In genomic region chr2:122380768-122381311, GRCm38 (mm10) we compare ENCODE assay signal across 8 mouse cellular contexts. TPM values are rescaled to one million over a fixed set of nuclear protein-coding genes. Genes with fewer than 3 reads are reported as not detected.
DNase-seq lines count a peak whose midpoint lies in the region; ATAC-seq lines count a peak whose summit lies in the region.

No protein-coding gene starts in this region.

- WGBS in forebrain, embryonic 11.5 days = 12% methylated on average over 11 of the region's 11 CpGs

- H3K27ac ChIP-seq in forebrain, embryonic 11.5 days (ENCODE audit: low read depth, low read length) = no peak overlapping the region

- no peaks in the 10 kb centered on the region for H3K9me3 ChIP-seq in forebrain, embryonic 11.5 days (ENCODE audit: control insufficient read depth, low read length)

- H3K4me3 ChIP-seq in forebrain, embryonic 11.5 days (ENCODE audit: low read depth, low read length) = peak overlapping the region; percentile 11; the same call in 1 of the 2 replicates

- H3K9ac ChIP-seq in forebrain, embryonic 11.5 days (ENCODE audit: low read length) = no peak overlapping the region

- no peaks in the 10 kb centered on the region for H3K4me1 ChIP-seq in forebrain, embryonic 11.5 days (replicated peaks; ENCODE audit: control insufficient read depth, insufficient read depth, low read length)

- peak overlapping the region; percentile 39 for H3K4me2 ChIP-seq in forebrain, embryonic 11.5 days (ENCODE audit: low read depth, low read length, severe bottlenecking)

- H3K36me3 ChIP-seq in forebrain, embryonic 11.5 days (ENCODE audit: control insufficient read depth, insufficient read depth, low read length) = no peaks in the 10 kb centered on the region

- no peak for ATAC-seq in CD4-positive, CD25-positive, alpha-beta regulatory T cell, adult 4 months
- no peak for ATAC-seq in forebrain, embryonic 11.5 days (replicated peaks; ENCODE audit: low FRiP score)

- peak; percentile 79 for DNase-seq in CD4-positive, CD25-positive, alpha-beta regulatory T cell, adult 2 months (ENCODE audit: low read depth, low spot score)
- peak; percentile 56 to 62 for DNase-seq in adrenal gland, postnatal 36 days
- no peak for DNase-seq in forebrain, embryonic 11.5 days (ENCODE audit: low spot score)
- DNase-seq in heart, postnatal 25 days (ENCODE audit: low spot score) = peak; percentile 31
- peak; percentile 44 to 58 for DNase-seq in layer of hippocampus, postnatal 25 days (ENCODE audit: extremely low spot score in 1 of 2, low spot score in 1 of 2)
- peak; percentile 46 to 68 for DNase-seq in lung, postnatal 4 days
- peak; percentile 27 to 52 for DNase-seq in spleen, postnatal 36 days (ENCODE audit: low spot score in 2 of 2)

- H3K27me3 ChIP-seq in forebrain, embryonic 11.5 days (ENCODE audit: control insufficient read depth, insufficient read depth, low read length) = no peaks in the 10 kb centered on the region

- intact Hi-C loops in heart, postnatal 25 days (cut with DNase I) = loop anchor here (2.0 kb wide), 1 partner anchor 178 kb away; no protein-coding TSS in a partner anchor

RNA-seq across cellular contexts. Expression of gene Shf, which starts 11.9 kb away (rescaled TPM):
- polyA plus RNA-seq in CD4-positive, CD25-positive, alpha-beta regulatory T cell, adult 4 months (2017; shearing (Covaris generic)) = under 1 TPM in 1 of 2 experiments, not detected in 1; 0.42 TPM
- total RNA-seq in adrenal gland, postnatal 36 days (2021) = 1 to 10 TPM; 9.3 to 9.4 TPM
- 5.2 and 6.9 TPM in 2 replicates for polyA plus RNA-seq in forebrain, embryonic 11.5 days (2014; fragmentation: Nextera tagmentation; extraction: Ambion mirVana)
- 1 to 10 TPM; 3.7 to 6.6 TPM for total RNA-seq in heart, postnatal 25 days (2021)
- 10 to 100 TPM; 60.7 to 62.2 TPM for total RNA-seq in layer of hippocampus, postnatal 25 days (2021)

RNA-seq across cellular contexts. Expression of gene Slc28a2, which starts 45.4 kb away (rescaled TPM):
- polyA plus RNA-seq in CD4-positive, CD25-positive, alpha-beta regulatory T cell, adult 4 months (2017; shearing (Covaris generic)) = 100 to 1,000 TPM; 153 to 175 TPM
- total RNA-seq in adrenal gland, postnatal 36 days (2021) = 1 to 10 TPM; 3.0 to 3.5 TPM
- not detected in 2 replicates for polyA plus RNA-seq in forebrain, embryonic 11.5 days (2014; fragmentation: Nextera tagmentation; extraction: Ambion mirVana)
- total RNA-seq in heart, postnatal 25 days (2021) = 10 to 100 TPM; 18.8 to 23.8 TPM
- under 1 TPM in 1 of 2 experiments, not detected in 1; 0.12 TPM for total RNA-seq in layer of hippocampus, postnatal 25 days (2021)

Comparison
In these comparisons a context has a peak if more than half of its experiments do, and no peak if none do; other contexts are left out.
1. RNA of gene Shf, which starts 11.9 kb away (total RNA-seq): 60.7 to 62.2 TPM in layer of hippocampus, postnatal 25 days; 9.3 to 9.4 TPM in adrenal gland, postnatal 36 days and 3.7 to 6.6 TPM in heart, postnatal 25 days; every median in the first group is over 4 times any median in the second.
2. RNA of gene Slc28a2, which starts 45.4 kb away (total RNA-seq): 18.8 to 23.8 TPM in heart, postnatal 25 days; 3.0 to 3.5 TPM in adrenal gland, postnatal 36 days and 0.12 TPM in layer of hippocampus, postnatal 25 days; every median in the first group is over 4 times any median in the second.